Mouse (Mus musculus) forebrain, embryonic 12.5 days (tissue): Measurements from ENCODE around the gene Scarb1. TPM values are rescaled to one million over a fixed set of nuclear protein-coding genes. Genes with fewer than 3 reads are reported as not detected.

Experiments used
- ATAC-seq: fragments of 200-750 bp; cut with Nextera tagmentation; 2 replicates; pipeline ENCODE4 v1.8.0; 2017; ENCODE audit warnings: moderate TSS enrichment; ENCODE audit not compliant: low FRiP score
- H3K27ac ChIP-seq: fragments of 300-500 bp; sonication (generic); 2 replicates; pipeline ENCODE4 v1.5.1; 2016; ENCODE audit warnings: mild to moderate bottlenecking
- H3K27me3 ChIP-seq: fragments of 300-500 bp; sonication (generic); 2 replicates; pipeline ENCODE4 v1.6.1; 2016; ENCODE audit warnings: mild to moderate bottlenecking
- H3K36me3 ChIP-seq: fragments of 300-500 bp; sonication (generic); replicated peaks from 2 replicates; pipeline ENCODE4 v1.6.1; 2016; ENCODE audit warnings: mild to moderate bottlenecking
- H3K4me1 ChIP-seq: fragments of 300-500 bp; sonication (generic); 2 replicates; pipeline ENCODE4 v1.6.1; 2016
- H3K4me2 ChIP-seq: fragments of 300-500 bp; sonication (generic); 2 replicates; pipeline ENCODE4 v1.6.1; 2016; ENCODE audit warnings: mild to moderate bottlenecking, moderate library complexity
- H3K4me3 ChIP-seq: fragments of 300-500 bp; sonication (generic); replicated peaks from 2 replicates; pipeline ENCODE4 v1.5.1; 2016; ENCODE audit warnings: mild to moderate bottlenecking
- H3K9ac ChIP-seq: fragments of 300-500 bp; sonication (generic); 2 replicates; pipeline ENCODE4 v1.6.1; 2016; ENCODE audit warnings: mild to moderate bottlenecking
- H3K9me3 ChIP-seq: fragments of 300-500 bp; sonication (generic); 2 replicates; pipeline ENCODE4 v1.6.1; 2016
- WGBS: fragments of 180-500 bp; shearing (Covaris S2); methylation state at CpG from one replicate; pipeline ENCODE4 v1.1.7; 2016; 5-methylcytosine and 5-hydroxymethylcytosine counted together
- polyA plus RNA-seq: library from polyadenylated mRNA; unstranded; fragments of >200 nt; fragmentation: Nextera tagmentation; extraction: Ambion mirVana; gene quantifications from 2 replicates; pipeline ENCODE4 v1.2.1, GENCODE M21; 2016

Gene Scarb1
- polyA plus RNA-seq, 1 experiment from 2014 or later, result 38.7 TPM

GRCm38 (mm10) chr5:125252664-125253063 is 88.2 kb downstream of the Scarb1 start:
- WGBS, result 95% methylated on average over 8 of the region's 8 CpGs

DNA sequence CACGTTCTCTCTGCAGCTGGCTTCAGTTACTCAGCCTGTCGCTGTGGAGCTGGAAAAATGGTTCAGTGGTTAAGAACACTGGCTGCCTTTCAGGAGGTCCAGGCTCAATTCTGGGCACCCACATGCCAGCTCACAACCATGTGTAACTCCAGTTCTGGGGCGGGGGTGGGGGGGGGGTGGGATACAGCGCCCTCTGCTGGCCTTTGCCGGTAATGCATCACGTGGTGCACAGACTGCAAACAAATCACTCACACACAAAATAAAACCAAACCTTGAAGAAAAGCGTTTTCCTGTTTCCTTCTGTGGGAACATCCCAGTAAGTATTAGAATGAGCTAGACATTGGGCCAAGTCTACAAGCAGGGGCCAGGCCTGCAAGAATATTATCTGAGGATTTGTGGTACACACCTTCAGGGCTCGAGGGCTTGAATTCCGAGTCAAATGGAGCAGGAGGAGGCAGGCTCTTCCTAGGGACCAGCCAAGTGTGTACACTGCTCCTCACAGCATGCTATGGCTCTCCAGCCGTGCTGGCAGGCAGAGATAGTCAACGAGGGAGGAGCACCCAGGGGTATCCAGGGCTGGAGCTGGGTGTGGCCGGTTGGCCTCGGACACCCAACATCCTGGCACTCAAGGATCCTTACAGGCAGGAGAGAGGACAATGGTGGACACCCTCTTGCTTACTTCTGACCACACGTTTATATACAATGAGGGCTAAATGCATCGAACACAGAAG is 88.8 kb downstream of the Scarb1 start:
- H3K27ac ChIP-seq, result no peak overlapping the region
- H3K27me3 ChIP-seq, result no peaks in the 10 kb centered on the region
- H3K9me3 ChIP-seq, result peaks cover 2% of the 10 kb centered on the region; the same call in 1 of the 2 replicates
- no peak overlapping the region for H3K4me2 ChIP-seq
- ATAC-seq, result no peak
- no peak overlapping the region for H3K9ac ChIP-seq
- peaks cover 7% of the 10 kb centered on the region; the same call in 1 of the 2 replicates for H3K4me1 ChIP-seq
- H3K36me3 ChIP-seq, result no peaks in the 10 kb centered on the region
- H3K4me3 ChIP-seq, result no peak overlapping the region
- 63% methylated on average over 15 of the region's 15 CpGs for WGBS

More at GRCm38 (mm10) chr5:125252664-125253063, 88.2 kb downstream of the Scarb1 start:
- Histone ChIP-seq H3K27me3 (no peaks in the 10 kb centered on the region), H3K4me3 (no peak overlapping the region), H3K36me3 (no peaks in the 10 kb centered on the region), H3K4me2 (no peak overlapping the region), H3K9me3 (peaks cover 2% of the 10 kb centered on the region; the same call in 1 of the 2 replicates), H3K27ac (no peak overlapping the region), H3K9ac (no peak overlapping the region), H3K4me1 (0 out of 2 replicates have a peak, but pooled peaks cover 4% of the 10 kb centered on the region)
- no peak for ATAC-seq

- Histone ChIP-seq H3K4me1 (peaks cover 29% of the 10 kb centered on the region), H3K36me3 (no peaks in the 10 kb centered on the region), H3K4me3 (no peak overlapping the region), H3K9me3 (peaks cover 2% of the 10 kb centered on the region; the same call in 1 of the 2 replicates), H3K4me2 (no peak overlapping the region), H3K27ac (no peak overlapping the region), H3K27me3 (no peaks in the 10 kb centered on the region), H3K9ac (no peak overlapping the region)
- no peak for ATAC-seq
- 59% methylated on average over 6 of the region's 6 CpGs for WGBS
Observed at GRCm38 (mm10) chr5:125249187-125249586, 91.7 kb downstream of the Scarb1 start.

- Histone ChIP-seq H3K4me2 (no peak overlapping the region), H3K9me3 (peaks cover 2% of the 10 kb centered on the region; the same call in 1 of the 2 replicates), H3K4me3 (no peak overlapping the region), H3K9ac (no peak overlapping the region), H3K27me3 (no peaks in the 10 kb centered on the region), H3K36me3 (no peaks in the 10 kb centered on the region), H3K27ac (no peak overlapping the region), H3K4me1 (peaks cover 43% of the 10 kb centered on the region)
- no peak for ATAC-seq
- 87% methylated on average over 4 of the region's 4 CpGs for WGBS
Observed at GRCm38 (mm10) chr5:125246711-125247110, 94.2 kb downstream of the Scarb1 start.

- peaks cover 2% of the 10 kb centered on the region; the same call in 1 of the 2 replicates for H3K9me3 ChIP-seq
- peaks cover 48% of the 10 kb centered on the region for H3K4me1 ChIP-seq
- peak overlapping the region; percentile 29 for H3K4me3 ChIP-seq
- H3K9ac ChIP-seq, result peak overlapping the region; percentile 61
- ATAC-seq, result peak; percentile 76
- H3K36me3 ChIP-seq, result no peaks in the 10 kb centered on the region
- under 1% methylated on average over 27 of the region's 27 CpGs for WGBS
- H3K27ac ChIP-seq, result peak overlapping the region; percentile 94
- no peaks in the 10 kb centered on the region for H3K27me3 ChIP-seq
- H3K4me2 ChIP-seq, result peak overlapping the region; percentile 56
Observed at GRCm38 (mm10) chr5:125245534-125246151, 95.3 kb downstream of the Scarb1 start.

- Histone ChIP-seq H3K9ac (peak overlapping the region; percentile 61), H3K27me3 (no peaks in the 10 kb centered on the region), H3K36me3 (no peaks in the 10 kb centered on the region), H3K4me3 (peak overlapping the region; percentile 29), H3K4me1 (peaks cover 53% of the 10 kb centered on the region), H3K27ac (peak overlapping the region; percentile 94), H3K4me2 (peak overlapping the region; percentile 56), H3K9me3 (peaks cover 2% of the 10 kb centered on the region; the same call in 1 of the 2 replicates)
- 5% methylated on average over 9 of the region's 13 CpGs for WGBS
- peak; percentile 59 for ATAC-seq
Observed at GRCm38 (mm10) chr5:125244825-125245533, 95.9 kb downstream of the Scarb1 start.

DNA sequence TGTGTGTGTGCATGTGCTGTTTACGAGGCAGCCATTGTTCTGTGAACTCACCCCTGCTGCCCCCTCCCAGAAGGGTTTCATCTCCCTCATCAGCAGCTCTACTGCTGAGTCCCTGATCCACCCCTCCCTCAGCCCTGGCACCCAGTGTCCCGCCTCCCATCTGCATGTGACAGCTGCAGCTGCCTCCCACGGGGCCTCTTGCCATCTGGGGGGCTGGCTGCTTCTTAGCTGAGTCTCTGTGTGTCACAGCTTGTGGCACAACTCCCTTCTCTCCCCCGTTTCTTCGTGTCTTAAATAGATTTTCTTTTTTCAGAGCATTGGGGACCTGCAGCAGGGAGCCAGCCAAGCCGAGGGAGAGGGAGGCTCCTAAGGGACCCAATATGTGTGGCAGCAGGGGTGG is 97.0 kb downstream of the Scarb1 start:
- H3K4me2 ChIP-seq, result no peak overlapping the region
- H3K4me1 ChIP-seq, result peaks cover 49% of the 10 kb centered on the region
- peaks cover 2% of the 10 kb centered on the region; the same call in 1 of the 2 replicates for H3K9me3 ChIP-seq
- no peaks in the 10 kb centered on the region for H3K27me3 ChIP-seq
- no peak for ATAC-seq
- WGBS, result 23% methylated on average over 6 of the region's 6 CpGs
- no peaks in the 10 kb centered on the region for H3K36me3 ChIP-seq
- H3K9ac ChIP-seq, result no peak overlapping the region
- H3K27ac ChIP-seq, result peak overlapping the region; percentile 94
- H3K4me3 ChIP-seq, result no peak overlapping the region

- H3K36me3 ChIP-seq, result no peaks in the 10 kb centered on the region
- no peak overlapping the region for H3K4me3 ChIP-seq
- no peak for ATAC-seq
- no peaks in the 10 kb centered on the region for H3K27me3 ChIP-seq
- H3K4me1 ChIP-seq, result peaks cover 55% of the 10 kb centered on the region
- 52% methylated on average over 7 of the region's 7 CpGs for whole genome bisulfite sequencing
- H3K4me2 ChIP-seq, result no peak overlapping the region
- 0 out of 2 replicates have a peak overlapping the region, but pooled peaks have one; percentile 43 for H3K27ac ChIP-seq
- 0 out of 2 replicates have a peak overlapping the region, but pooled peaks have one; percentile 21 for H3K9ac ChIP-seq
- H3K9me3 ChIP-seq, result no peaks in the 10 kb centered on the region
Observed at GRCm38 (mm10) chr5:125242111-125242510, 98.8 kb downstream of the Scarb1 start.

GRCm38 (mm10) chr5:125241627-125242026 is 99.3 kb downstream of the Scarb1 start:
- no peaks in the 10 kb centered on the region for H3K9me3 ChIP-seq
- WGBS, result 10% methylated on average over 7 of the region's 7 CpGs
- H3K4me3 ChIP-seq, result no peak overlapping the region
- H3K27me3 ChIP-seq, result no peaks in the 10 kb centered on the region
- ATAC-seq, result no peak
- H3K9ac ChIP-seq, result peak overlapping the region; percentile 29; the same call in 1 of the 2 replicates
- no peaks in the 10 kb centered on the region for H3K36me3 ChIP-seq
- H3K4me1 ChIP-seq, result peaks cover 55% of the 10 kb centered on the region
- H3K27ac ChIP-seq, result peak overlapping the region; percentile 43; the same call in 1 of the 2 replicates
- no peak overlapping the region for H3K4me2 ChIP-seq

GRCm38 (mm10) chr5:125240124-125240781 is 100.6 kb downstream of the Scarb1 start:
- Histone ChIP-seq H3K36me3 (no peaks in the 10 kb centered on the region), H3K27ac (no peak overlapping the region), H3K4me1 (peaks cover 44% of the 10 kb centered on the region), H3K4me2 (no peak overlapping the region), H3K27me3 (no peaks in the 10 kb centered on the region), H3K9ac (no peak overlapping the region), H3K4me3 (no peak overlapping the region), H3K9me3 (peaks cover 2% of the 10 kb centered on the region; the same call in 1 of the 2 replicates)
- WGBS, result 17% methylated on average over 6 of the region's 6 CpGs
- ATAC-seq, result no peak

DNA sequence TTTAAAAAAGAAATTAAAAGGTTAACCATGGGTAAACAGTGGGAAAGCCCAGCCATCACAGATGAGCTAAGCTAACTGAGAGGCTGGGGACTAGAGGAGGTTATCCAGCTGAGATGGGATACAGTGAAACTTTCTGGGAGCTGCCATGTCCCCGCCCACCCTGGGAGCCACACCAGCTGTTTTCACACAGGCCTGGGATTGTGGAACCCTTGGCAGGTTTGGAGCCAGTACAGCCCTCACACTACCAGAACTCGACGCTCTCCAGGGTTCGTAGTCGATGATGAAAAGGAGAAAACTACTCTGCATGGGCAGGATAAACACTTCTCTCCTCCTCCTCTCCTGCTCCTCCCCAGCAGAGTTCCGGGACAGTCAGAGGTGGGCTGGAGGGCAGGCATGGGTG is 105.0 kb downstream of the Scarb1 start:
- no peaks in the 10 kb centered on the region for H3K27me3 ChIP-seq

More for the DNA sequence above, 105.0 kb downstream of the Scarb1 start:
- H3K27ac ChIP-seq, result no peak overlapping the region
- H3K9me3 ChIP-seq, result peaks cover 3% of the 10 kb centered on the region; the same call in 1 of the 2 replicates
- H3K9ac ChIP-seq, result no peak overlapping the region
- peaks cover 14% of the 10 kb centered on the region for H3K4me1 ChIP-seq
- no peak for ATAC-seq
- no peaks in the 10 kb centered on the region for H3K36me3 ChIP-seq
- H3K4me3 ChIP-seq, result no peak overlapping the region
- no peak overlapping the region for H3K4me2 ChIP-seq
- 73% methylated on average over 6 of the region's 6 CpGs for WGBS
